Mouse (Mus musculus): ENCODE measurements around the gene Krtap4-7.
"Not testable (repeated sequence)": the region's sequence is repeated elsewhere in the genome, so short reads cannot be mapped to it uniquely, and the experiment has no call there.

Gene Krtap4-7

DNA sequence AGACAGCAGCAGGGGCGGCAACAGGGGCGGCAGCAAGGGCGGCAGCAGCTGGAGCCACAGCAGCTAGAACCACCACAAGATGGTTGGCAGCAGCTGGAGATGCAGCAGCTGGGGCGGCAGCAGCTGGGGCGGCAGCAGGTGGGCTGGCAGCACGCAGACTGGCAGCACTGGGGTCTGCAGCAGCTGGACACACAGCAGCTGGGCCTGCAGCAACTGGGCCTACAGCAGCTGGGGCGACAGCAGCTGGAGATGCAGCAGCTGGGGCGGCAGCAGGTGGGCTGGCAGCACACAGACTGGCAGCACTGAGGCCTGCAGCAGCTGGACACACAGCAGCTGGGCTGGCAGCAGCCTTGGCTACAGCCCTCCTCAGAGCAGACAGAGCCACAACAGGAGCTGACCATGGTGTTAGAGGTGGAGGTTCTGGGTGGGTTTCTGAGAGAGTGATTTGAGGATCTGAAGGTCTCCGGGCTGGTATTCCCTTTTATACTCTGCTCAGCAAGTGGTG lies at the start of gene Krtap4-7:
Krtap4-7 (minus strand) TSS at position 455 of the 505 bp plus-strand sequence.
- DNase-seq (ENCODE audit: low read depth, low spot score), result not testable (repeated sequence)

DNA sequence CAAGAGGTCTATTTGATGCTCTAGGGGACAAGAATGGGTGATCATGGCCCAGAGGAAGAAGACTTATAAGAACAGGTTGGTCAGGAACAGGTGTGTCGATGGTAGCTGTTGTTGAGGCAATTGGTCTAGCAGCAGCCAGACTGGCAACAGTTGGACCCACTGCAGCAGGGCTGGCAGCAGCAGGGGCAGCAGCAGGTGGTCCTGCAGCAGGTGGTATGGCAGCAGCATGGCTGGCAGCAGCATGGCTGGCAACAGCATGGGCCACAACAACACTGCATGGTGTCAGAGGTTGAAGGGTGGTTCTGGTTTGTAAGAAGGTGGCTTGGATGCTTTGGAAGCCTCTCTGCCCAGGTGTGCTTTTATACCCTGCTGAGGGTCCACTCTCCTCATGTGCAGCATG lies 46.6 kb upstream of the Krtap4-7 start, which contains the start of gene Gm14190:
Gm14190 (minus strand) TSS at position 278 of the 400 bp plus-strand sequence.
- DNase-seq (ENCODE audit: low read depth, low spot score), result no peak

DNA sequence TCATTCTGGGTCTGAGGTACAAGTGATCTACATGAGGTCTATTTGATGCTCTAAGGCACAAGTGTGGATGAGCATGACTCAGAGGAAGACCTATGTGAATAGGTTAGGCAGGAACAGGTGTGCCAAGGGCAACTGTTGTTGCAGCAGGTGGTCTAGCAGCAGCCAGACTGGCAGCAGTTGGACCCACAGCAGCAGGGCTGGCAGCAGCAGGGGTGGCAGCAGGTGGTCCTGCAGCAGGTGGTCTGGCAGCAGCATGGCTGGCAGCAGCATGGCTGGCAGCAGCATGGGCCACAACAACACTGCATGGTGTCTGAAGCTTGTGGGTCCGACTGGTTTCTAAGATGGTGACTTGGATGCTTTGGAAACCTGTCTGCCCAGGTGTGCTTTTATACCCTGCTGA lies 41.3 kb upstream of the Krtap4-7 start:
- not testable (repeated sequence) for DNase-seq (ENCODE audit: low read depth, low spot score)

DNA sequence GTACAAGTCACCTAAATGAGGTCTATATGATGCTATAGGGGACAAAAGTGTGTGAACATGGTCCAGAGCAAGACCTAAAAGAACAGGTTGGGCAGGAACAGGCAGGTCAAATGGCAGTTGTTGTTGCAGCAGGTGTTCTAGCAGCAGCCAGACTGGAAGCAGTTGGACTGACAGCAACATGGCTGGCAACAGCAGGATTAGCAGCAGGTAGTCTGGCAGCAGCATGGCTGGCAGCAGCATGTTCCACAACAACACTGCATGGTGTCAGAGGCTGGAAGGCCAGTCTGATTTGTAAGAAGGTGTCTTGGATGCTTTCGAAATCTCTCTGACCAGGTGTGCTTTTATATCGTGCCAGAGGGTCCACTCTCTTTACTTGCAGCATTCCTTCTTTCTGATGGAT lies 39.6 kb upstream of the Krtap4-7 start:
- no peak for DNase-seq (ENCODE audit: low read depth, low spot score)

DNA sequence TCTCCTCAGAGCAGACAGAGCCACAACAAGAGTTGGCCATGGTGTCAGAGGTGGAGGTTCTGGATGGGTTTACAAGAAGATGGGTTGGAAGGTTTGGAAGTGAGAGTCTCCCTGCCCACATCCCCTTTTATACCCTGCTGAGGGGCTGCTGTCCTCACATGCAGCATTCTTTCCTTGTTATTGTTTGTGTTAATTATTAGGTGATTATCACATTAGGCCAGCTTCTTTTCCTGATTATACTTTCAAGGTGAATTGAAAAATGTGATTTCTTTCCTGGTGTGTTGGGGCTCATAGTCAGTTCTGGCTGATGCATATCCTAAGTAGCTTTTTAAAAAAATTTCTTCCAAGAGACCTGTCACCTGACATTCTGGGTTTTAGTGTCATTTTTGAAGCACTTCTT lies 22.0 kb upstream of the Krtap4-7 start, which contains the start of gene Krtap4-6:
Krtap4-6 (minus strand) TSS at position 101 of the 400 bp plus-strand sequence.
- no peak for DNase-seq (ENCODE audit: low read depth, low spot score)

DNA sequence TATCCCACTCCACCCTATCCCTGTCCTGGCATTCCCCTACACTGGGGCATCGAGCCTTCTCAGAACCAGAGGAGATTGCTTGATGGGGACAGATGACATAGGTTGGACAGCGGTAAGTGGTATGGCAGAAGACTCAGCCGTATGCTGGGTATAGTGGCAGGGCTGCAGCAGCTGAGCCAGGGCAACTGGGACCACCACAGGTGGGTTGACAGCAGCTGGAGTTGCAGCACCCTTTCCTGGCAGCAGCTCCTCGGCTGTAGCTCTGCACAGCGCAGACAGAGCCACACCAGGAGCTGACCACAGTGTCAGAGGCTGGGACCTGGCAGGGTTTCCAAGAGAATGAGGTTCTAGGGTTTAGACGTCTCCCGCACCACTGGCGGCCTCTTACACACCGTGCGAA lies 18.9 kb upstream of the Krtap4-7 start:
- no peak for DNase-seq (ENCODE audit: low read depth, low spot score)

DNA sequence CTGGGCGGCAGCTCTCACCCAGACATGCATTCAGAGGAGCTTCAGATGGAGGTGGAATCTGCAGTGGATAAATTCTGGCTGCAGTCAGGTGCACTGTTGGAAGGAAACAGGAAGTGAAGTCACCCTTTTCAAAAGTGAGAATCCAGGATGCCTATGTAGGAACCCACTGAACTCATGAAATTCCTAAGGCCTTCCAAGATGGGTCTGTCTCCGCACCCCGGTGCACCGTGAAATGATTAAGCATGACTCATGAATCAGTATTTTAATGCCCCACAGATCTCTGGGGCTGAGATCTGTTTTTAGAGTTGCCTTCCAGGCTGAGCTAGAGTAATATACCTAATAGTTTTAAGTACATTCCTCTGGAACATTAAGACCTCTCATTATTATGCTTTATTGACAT lies 15.4 kb upstream of the Krtap4-7 start:
- no peak for DNase-seq (ENCODE audit: low read depth, low spot score)

DNA sequence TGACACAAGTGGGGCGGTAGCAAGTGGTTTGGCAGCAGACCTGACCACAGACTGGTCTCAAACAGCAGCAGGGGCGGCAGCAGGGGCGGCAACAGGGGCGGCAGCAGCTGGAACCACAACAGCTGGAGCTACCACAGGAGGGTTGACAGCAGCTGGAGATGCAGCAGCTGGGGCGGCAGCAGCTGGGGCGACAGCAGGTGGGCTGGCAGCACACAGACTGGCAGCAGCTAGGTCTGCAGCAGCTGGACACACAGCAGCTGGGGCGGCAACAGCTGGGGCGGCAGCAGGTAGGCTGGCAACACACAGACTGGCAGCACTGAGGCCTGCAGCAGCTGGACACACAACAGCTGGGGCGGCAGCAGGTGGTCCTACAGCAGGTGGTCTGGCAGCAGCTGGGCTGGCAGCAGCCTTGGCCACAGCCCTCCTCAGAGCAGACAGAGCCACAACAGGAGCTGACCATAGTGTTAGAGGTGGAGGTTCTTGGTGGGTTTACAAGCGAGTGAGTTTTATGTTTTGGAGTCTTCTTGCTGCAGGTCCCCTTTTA lies 14.7 kb upstream of the Krtap4-7 start, which contains the start of gene Gm11563:
Gm11563 (minus strand) TSS at position 494 of the 544 bp plus-strand sequence.
- not testable (repeated sequence) for DNase-seq (ENCODE audit: low read depth, low spot score)

DNA sequence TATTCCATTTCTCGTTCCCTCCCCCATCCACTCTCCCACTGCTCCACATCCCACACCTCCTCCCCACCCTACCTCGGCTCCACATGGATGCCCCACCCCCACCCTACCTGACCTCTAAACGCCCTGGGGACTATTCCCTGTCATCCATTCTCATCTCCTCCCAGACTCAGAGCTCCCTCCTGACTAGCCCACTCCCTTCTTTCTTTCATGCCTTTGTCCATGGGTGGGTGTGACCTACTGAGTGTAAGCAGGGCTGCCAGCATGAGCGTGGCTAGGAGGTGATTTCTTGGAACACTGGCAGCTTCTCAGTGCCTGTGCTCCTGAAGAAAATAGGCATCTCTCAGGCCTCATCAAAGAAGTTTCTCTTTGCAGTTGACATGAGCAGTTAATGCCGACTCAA lies 13.2 kb upstream of the Krtap4-7 start:
- DNase-seq (ENCODE audit: low read depth, low spot score), result no peak

DNA sequence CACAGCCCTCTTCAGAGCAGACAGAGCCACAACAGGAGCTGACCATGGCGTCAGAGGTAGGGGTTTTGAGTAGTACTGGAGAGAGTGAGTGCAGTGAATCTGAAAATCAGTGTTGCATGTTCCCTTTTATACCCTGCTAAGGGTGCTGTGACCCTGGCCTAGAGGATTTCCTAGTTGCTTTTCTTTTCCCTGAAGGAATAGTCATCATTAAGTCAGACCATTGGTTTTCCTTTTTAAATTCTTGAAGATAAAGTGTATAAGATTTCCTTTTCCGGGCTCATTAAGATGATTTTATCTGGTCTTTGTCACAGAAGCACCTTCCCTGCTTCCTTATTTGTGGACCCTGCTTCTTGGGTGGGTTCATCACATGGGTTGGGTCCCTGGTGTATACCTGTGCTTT lies 6.2 kb upstream of the Krtap4-7 start, which contains the start of gene Gm11555:
Gm11555 (minus strand) TSS at position 101 of the 400 bp plus-strand sequence.
- no peak for DNase-seq (ENCODE audit: low read depth, low spot score)

DNA sequence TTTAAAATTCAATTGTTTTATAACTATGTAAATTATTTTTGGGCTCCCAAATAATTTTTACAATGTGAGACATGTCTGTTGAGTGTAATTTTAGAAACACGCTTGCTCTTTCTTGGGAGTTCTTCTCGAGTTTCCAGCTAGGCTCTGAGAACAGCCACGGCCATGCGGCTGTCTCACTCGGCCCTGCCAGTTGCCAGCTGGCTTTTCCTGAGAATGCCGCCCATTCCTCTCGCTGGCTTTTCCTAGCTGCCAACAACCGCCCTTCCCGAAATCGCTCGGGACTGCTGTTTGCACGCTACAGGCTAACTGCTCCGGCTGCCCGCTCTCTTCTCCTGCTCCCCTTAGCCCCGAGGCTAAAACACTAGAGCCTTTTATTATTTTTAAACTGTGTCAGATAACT lies 2.6 kb upstream of the Krtap4-7 start:
- no peak for DNase-seq (ENCODE audit: low read depth, low spot score)

DNA sequence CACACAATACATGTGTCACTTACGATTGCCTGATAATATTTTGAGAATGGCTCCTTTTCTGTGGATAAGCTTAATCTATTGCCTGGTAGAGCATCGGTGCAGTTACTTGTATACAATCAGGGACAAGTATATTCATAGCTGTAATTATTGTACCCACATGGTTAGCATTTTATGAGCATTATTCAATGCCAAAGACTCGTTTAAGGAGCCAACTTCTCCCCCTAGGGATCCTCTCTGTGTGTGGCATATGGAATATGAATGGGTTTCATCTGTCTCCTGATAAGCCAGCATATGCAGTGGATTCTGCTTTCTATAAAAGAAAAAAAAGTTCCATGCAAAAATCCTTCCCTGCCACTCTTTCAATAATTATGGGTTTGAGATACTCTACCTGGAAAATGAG lies 462 bp upstream of the Krtap4-7 start:
- DNase-seq (ENCODE audit: low read depth, low spot score), result no peak

DNA sequence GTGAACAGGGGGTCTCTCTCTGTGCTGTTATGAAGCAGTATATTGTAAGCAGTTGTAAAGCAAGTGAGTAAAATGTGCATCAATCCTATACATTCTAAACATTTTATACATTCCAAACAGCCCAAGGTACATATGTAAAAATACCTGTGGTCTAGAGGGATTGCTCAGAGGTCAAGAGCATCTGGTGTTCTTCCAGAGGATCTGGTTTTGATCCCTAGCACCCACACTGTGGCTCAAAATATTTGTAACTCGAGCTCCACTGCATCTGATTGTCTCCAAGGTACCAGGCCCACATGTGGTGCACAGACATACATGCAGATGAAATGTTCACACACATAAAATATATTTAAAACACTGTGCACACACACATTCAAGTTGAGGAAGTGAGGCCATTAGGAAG lies 3.0 kb downstream of the Krtap4-7 start:
- no peak for DNase-seq (ENCODE audit: low read depth, low spot score)

DNA sequence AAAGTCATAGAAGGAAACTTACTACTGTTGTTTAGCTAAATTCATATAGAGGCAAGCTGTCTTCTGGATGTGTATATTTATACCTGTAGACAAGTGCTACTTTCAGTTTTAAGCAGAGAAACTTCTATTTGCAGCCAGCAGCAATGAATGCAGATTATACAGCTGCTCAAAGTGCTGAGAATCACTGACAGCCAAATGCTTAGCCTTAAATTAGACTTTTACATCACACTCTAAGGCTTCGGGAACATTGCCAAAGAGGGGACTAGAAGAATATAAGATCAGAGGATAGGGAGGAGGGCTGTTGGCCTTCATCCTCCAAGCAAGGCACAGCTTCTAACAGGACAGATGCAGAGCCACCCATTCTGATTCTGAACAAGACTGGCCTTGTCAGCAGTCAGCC lies 6.8 kb downstream of the Krtap4-7 start:
- DNase-seq (ENCODE audit: low read depth, low spot score), result no peak

DNA sequence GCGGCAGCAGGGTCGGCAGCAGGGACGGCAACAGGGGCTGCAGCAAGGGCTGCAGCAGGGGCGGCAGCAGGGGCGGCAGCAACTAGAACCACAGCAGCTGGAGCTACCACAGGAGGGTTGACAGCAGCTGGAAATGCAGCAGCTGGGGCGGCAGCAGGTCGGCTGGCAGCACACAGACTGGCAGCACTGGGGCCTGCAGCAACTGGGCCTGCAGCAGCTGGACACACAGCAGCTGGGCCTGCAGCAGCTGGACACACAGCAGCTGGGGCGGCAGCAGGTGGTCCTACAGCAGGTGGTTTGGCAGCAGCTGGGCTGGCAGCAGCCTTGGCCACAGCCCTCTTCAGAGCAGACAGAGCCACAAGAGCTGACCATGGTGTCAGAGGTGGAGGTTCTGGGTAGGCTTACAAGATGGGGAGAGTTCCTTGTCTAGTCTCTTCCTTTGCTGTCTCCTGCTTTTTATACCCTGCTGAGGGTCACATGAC lies 9.2 kb downstream of the Krtap4-7 start, which contains the start of gene Krtap4-2:
Krtap4-2 (minus strand) TSS at position 432 of the 482 bp plus-strand sequence.
- no peak for DNase-seq (ENCODE audit: low read depth, low spot score)

DNA sequence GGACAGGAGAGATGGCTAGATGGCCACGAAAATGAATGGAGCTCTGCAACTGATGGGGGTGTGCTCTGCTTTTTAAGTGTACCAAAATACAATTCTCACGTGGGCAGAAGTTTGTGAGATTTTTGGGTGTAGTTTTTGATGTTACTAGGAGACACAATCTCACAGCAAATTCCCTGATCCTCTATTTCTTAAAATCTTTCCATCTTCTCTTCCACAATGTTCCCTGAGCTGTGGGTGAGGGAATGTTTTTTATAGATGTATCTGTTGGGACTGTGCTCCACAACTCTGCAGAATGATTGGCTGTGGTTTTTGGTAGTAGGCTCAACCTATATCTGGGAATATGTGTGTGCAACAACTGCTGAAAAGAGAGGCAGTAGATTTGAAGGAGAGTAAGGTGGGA lies 10.6 kb downstream of the Krtap4-7 start:
- no peak for DNase-seq (ENCODE audit: low read depth, low spot score)

DNA sequence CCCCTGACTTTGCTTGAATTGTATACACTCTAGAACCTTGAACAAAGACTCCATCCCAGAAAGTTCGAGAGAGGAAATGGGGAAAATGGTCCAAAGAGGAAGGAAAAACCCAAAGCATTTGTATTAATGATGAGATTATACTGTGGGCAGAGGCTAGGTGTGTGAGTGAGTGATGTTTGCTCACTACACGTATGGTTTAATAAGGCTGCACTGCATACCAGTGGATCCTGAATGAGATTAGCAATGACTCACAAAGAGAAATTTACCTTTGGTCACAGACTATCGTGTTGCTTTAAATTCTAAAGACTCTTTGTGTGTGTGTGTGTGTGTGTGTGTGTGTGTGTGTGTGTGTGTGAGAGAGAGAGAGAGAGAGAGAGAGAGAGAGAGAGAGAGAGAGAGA lies 13.0 kb downstream of the Krtap4-7 start:
- DNase-seq (ENCODE audit: low read depth, low spot score), result no peak

DNA sequence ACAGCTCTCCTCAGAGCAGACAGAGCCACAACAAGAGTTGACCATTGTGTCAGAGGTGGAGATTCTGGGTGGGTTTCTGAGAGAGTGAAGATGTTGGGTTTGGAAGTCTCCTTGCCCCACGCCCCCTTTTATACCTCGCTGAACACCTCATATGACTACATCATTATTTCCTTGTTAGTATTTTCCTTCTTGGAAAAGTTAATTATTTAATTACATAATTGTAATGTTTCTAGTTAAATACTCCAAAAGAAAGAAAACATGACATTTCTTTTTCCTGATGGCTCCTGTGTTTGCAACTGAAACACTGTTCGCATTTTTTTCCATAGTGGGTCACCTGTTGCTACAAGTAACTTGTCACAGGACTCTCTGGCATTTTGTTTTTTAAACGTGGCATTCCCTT lies 15.8 kb downstream of the Krtap4-7 start, which contains the start of gene Krtap4-1:
Krtap4-1 (minus strand) TSS at position 101 of the 400 bp plus-strand sequence.
- DNase-seq (ENCODE audit: low read depth, low spot score), result no peak

DNA sequence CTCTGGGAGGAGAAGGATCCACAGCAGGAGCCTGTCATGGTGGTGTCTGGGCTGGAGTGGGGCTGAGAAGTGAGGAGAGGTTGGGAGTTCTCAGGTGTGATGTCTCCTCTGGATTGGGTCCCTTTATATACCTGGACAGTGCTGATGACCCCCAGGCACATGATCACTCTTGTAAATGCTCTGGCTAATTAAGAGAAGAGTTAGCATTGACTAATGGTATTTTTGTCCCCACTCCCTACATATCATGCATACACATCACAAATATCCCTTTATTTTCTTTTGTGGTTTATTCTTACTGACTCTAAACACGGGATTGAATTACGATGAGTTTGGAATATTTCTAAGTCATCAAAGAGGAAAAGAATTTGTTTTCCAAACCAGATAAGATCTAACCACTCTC lies 23.6 kb downstream of the Krtap4-7 start, which contains the start of gene Gm11562:
Gm11562 (minus strand) TSS at position 101 of the 400 bp plus-strand sequence.
- DNase-seq (ENCODE audit: low read depth, low spot score), result no peak

DNA sequence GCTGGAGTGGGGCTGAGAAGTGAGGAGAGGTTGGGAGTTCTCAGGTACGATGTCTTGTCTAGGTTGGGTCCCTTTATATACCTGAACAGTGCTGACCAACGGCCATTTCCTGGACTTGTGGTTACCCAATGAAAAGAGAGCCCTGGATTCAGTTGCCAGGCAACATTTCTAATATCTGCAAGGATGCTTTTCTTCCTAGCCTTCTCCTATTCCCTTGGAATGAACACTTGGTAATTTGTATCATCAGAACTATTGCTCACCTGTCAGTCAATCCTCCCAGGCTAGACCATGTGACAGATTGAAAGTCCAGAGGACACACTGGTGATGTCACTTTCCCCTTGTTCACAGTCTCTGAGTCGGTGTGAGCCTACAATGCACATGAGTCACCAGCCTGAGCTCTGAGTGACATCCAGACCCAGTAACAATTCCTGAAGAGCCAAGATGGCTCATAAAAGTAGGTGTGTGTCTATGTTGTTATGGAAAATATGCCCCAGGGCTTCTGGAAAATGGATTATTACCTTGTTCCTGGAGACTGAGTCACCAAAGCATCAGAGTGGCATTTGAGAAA lies 29.0 kb downstream of the Krtap4-7 start, which contains the start of gene Krtap2-4:
Krtap2-4 (minus strand) TSS at position 51 of the 568 bp plus-strand sequence.
- DNase-seq (ENCODE audit: low read depth, low spot score), result no peak

DNA sequence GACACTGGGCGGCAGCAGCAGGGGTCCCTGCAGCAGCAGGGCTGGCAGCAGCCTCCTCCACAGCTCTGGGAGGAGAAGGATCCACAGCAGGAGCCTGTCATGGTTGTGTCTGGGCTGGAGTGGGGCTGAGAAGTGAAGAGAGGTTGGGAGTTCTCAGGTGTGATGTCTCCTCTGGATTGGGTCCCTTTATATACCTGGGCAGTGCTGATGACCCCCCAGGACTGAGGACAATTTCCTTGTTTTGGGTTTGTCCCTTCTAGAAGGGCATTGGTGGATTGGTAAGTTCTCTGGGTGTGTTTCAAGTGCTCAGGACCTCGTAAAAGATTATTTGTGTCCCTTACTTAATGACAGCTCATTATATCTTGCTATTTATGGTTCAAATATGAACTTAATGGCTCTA lies 33.8 kb downstream of the Krtap4-7 start, which contains the start of gene Gm11937:
Gm11937 (minus strand) TSS at position 101 of the 400 bp plus-strand sequence.
- DNase-seq (ENCODE audit: low read depth, low spot score), result not testable (repeated sequence)

DNA sequence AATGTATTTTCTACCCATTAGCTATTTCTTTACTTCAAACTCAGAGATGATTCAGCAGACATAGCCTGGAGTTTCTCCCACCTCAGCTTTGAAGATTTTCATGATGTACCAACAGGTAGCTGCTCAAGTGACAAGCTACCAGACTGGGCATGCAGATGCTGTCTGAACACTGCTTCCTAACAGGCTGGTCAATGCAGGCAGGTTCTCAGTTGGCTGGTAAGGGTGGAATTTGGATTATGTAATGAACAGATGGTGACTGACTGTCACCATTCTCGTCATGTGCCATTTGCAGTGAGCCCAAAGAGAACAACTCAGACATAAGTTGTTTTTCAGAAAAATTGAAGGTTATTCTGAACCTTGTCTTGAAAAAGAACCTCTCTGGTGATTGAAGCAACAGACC lies 34.8 kb downstream of the Krtap4-7 start:
- no peak for DNase-seq (ENCODE audit: low read depth, low spot score)

All from c-Kit-negative CD71-positive TER-119-positive erythroid progenitor cells, embryonic 14.5 days (primary cell).